Mouse (Mus musculus) right cerebral cortex, postnatal 14 days (tissue): ENCODE measurements around the gene Agbl4.

Experiments
- DNase-seq: peaks from one replicate; pipeline ENCODE4 v3.0.0; 2022

Agbl4 gene

GRCm38 (mm10) chr4:111510129-111510528, 1112.7 kb downstream of the Agbl4 start:
- DNase-seq = no peak

- DNase-seq = no peak
Measured at GRCm38 (mm10) chr4:111513921-111514320, 1116.5 kb downstream of the Agbl4 start.

- no peak for DNase-seq
Measured at GRCm38 (mm10) chr4:111516136-111516535, 1118.7 kb downstream of the Agbl4 start.

GRCm38 (mm10) chr4:111517063-111517792, 1119.8 kb downstream of the Agbl4 start:
- no peak for DNase-seq

- DNase-seq = no peak
Measured at GRCm38 (mm10) chr4:111518191-111518590, 1120.7 kb downstream of the Agbl4 start.

GRCm38 (mm10) chr4:111519267-111519666, 1121.8 kb downstream of the Agbl4 start:
- DNase-seq = no peak

- no peak for DNase-seq
Measured at GRCm38 (mm10) chr4:111520006-111520405, 1122.5 kb downstream of the Agbl4 start.

- DNase-seq = no peak
Measured at GRCm38 (mm10) chr4:111522974-111523373, 1125.5 kb downstream of the Agbl4 start.

GRCm38 (mm10) chr4:111528961-111529360, 1131.5 kb downstream of the Agbl4 start:
- DNase-seq = no peak

GRCm38 (mm10) chr4:111529996-111530395, 1132.5 kb downstream of the Agbl4 start:
- DNase-seq = no peak

GRCm38 (mm10) chr4:111530537-111530936, 1133.1 kb downstream of the Agbl4 start:
- no peak for DNase-seq

- DNase-seq = no peak
Measured at GRCm38 (mm10) chr4:111544684-111545083, 1147.2 kb downstream of the Agbl4 start.

GRCm38 (mm10) chr4:111546009-111546408, 1148.5 kb downstream of the Agbl4 start:
- DNase-seq = no peak

GRCm38 (mm10) chr4:111555426-111555825, 1158.0 kb downstream of the Agbl4 start:
- DNase-seq = no peak

GRCm38 (mm10) chr4:111577087-111577773, 1179.8 kb downstream of the Agbl4 start:
- DNase-seq = no peak

- DNase-seq = no peak
Measured at GRCm38 (mm10) chr4:111579115-111579862, 1181.8 kb downstream of the Agbl4 start.

GRCm38 (mm10) chr4:111579863-111580224, 1182.4 kb downstream of the Agbl4 start:
- no peak for DNase-seq

GRCm38 (mm10) chr4:111580239-111580638, 1182.8 kb downstream of the Agbl4 start:
- DNase-seq = no peak

GRCm38 (mm10) chr4:111583562-111584237, 1186.2 kb downstream of the Agbl4 start:
- DNase-seq = no peak

- no peak for DNase-seq
Measured at GRCm38 (mm10) chr4:111584286-111584685, 1186.8 kb downstream of the Agbl4 start.

GRCm38 (mm10) chr4:111588211-111588610, 1190.8 kb downstream of the Agbl4 start:
- no peak for DNase-seq

- DNase-seq = no peak
Measured at GRCm38 (mm10) chr4:111589467-111590170, 1192.2 kb downstream of the Agbl4 start.
